Mouse (Mus musculus): ENCODE measurements around the gene Pet117. TPM values are rescaled to one million over a fixed set of nuclear protein-coding genes. Genes with fewer than 3 reads are reported as not detected.

Pet117 gene
- polyA plus RNA-seq, 1 experiment from 2014 or later: not detected

DNA sequence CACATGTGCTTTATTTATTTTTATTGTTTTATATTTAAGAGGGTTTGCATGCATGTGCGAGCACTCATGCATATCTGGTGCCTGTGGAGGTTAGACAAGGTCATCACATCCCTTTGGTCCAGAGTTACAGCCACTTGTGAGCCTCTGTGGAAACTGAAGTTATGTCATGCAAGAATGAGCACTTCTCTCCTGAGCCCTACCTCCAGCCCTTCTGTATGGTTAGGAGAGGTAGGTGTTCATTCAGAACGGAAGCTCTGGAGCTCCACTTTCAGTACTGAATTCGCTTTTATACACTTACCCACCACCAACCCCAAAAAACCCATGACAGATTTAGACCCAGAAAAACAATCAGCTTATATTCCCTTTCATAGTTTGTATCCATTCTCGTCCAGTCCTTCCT is 2.8 kb downstream of the Pet117 start:
- H3K27ac ChIP-seq (ENCODE audit: low read depth, low read length): no peak overlapping the region
- 65% methylated on average over 4 of the region's 4 CpGs for WGBS

DNA sequence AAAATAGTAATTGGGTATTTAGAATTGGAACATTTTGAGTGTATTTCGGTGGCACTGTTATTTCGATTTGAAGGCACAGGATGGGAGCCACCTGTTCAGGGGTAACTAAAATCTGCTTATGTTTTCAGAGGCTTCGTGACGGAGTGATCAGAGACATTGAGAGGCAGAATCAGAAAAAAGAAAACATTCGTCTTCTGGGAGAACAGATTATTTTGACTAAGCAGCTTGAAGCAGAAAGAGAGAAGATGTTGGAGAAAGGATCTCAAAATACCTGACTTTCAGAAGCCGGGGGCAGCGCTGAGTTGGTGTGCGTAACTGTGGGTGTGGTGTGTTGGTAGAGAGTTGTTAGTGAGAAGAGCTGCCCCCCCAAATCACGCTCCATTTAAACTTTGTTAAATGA is 4.3 kb downstream of the Pet117 start:
- Histone ChIP-seq H3K36me3 (ENCODE audit: control insufficient read depth, insufficient read depth, low read length) (peaks cover 43% of the 10 kb centered on the region), H3K9ac (ENCODE audit: low read depth, low read length) (no peak overlapping the region), H3K4me2 (replicated peaks; ENCODE audit: low read depth, low read length) (no peak overlapping the region), H3K4me1 (ENCODE audit: control insufficient read depth, insufficient read depth, low read length) (no peaks in the 10 kb centered on the region), H3K9me3 (ENCODE audit: control insufficient read depth, low read length) (no peaks in the 10 kb centered on the region), H3K4me3 (ENCODE audit: low read length) (no peak overlapping the region), H3K27me3 (ENCODE audit: control insufficient read depth, insufficient read depth, low read length) (no peaks in the 10 kb centered on the region), H3K27ac (ENCODE audit: low read depth, low read length) (no peak overlapping the region)
- 92% methylated on average over 9 of the region's 9 CpGs for WGBS
- no peak for ATAC-seq (ENCODE audit: low FRiP score, low TSS enrichment)

More for the DNA sequence above, 2.8 kb downstream of the Pet117 start:
- no peak overlapping the region for H3K4me2 ChIP-seq (replicated peaks; ENCODE audit: low read depth, low read length)
- no peak overlapping the region for H3K9ac ChIP-seq (ENCODE audit: low read depth, low read length)
- H3K4me1 ChIP-seq (ENCODE audit: control insufficient read depth, insufficient read depth, low read length): no peaks in the 10 kb centered on the region
- H3K27me3 ChIP-seq (ENCODE audit: control insufficient read depth, insufficient read depth, low read length): no peaks in the 10 kb centered on the region
- H3K9me3 ChIP-seq (ENCODE audit: control insufficient read depth, low read length): no peaks in the 10 kb centered on the region
- H3K36me3 ChIP-seq (ENCODE audit: control insufficient read depth, insufficient read depth, low read length): peaks cover 34% of the 10 kb centered on the region
- no peak overlapping the region for H3K4me3 ChIP-seq (ENCODE audit: low read length)
- no peak for ATAC-seq (ENCODE audit: low FRiP score, low TSS enrichment)

DNA sequence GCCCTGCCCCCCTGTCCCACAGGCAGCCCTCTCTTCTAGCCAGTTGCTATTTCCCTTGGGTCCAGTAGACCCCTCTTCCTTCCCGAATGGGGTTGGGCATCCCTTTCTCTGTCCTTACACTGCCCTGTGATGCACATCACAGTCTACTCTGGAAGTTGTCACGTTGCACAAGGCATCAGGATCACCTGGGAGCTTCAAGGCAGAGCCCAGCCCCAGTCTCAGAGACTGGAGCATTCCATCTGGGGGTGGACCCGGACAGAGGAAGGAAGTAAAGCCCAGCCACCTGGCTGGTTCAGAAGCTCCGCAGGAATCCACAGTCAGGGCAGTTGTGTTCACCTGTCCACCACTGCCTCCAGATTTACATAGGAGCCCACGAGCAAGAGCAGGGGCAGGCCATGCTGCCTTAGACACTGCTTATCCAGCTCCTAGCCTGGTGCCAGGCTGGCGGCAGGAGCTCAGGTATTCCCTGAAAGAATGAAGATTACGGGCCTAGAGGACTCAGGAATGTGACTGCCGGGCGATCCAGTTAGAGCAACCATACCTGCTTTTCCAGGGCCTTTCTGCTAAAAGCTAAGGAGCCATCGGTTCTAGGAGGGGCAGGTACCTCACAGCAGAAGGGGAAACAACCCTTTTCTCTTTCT is 6.4 kb downstream of the Pet117 start:
- Histone ChIP-seq H3K27ac (ENCODE audit: low read depth, low read length) (no peak overlapping the region), H3K9me3 (ENCODE audit: control insufficient read depth, low read length) (no peaks in the 10 kb centered on the region), H3K4me3 (ENCODE audit: low read length) (no peak overlapping the region), H3K36me3 (ENCODE audit: control insufficient read depth, insufficient read depth, low read length) (peaks cover 61% of the 10 kb centered on the region), H3K4me1 (ENCODE audit: control insufficient read depth, insufficient read depth, low read length) (no peaks in the 10 kb centered on the region), H3K4me2 (replicated peaks; ENCODE audit: low read depth, low read length) (no peak overlapping the region), H3K27me3 (ENCODE audit: control insufficient read depth, insufficient read depth, low read length) (no peaks in the 10 kb centered on the region), H3K9ac (ENCODE audit: low read depth, low read length) (no peak overlapping the region)
- no peak for ATAC-seq (ENCODE audit: low FRiP score, low TSS enrichment)
- WGBS: 89% methylated on average over 10 of the region's 10 CpGs

DNA sequence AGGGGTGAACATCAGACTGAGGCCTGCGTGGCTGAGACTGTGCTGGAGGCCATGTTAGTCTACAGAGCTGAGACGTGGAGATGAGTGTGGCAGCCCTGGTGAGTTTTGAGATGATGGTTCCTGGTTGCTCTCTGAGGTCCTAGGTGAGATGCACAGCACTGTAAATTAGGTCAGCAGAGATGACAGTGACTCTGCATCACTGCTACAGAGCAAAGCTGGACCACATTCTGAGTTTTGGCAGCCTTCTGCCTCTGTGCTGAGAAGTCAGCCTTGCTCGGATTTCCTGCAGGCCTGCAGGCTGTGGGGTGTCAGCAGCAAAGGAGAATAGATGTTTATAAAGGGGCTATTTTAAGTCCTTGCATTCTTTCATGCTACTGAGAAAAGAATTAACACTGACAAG is 12.5 kb downstream of the Pet117 start:
- ATAC-seq (ENCODE audit: low FRiP score, low TSS enrichment): no peak
- H3K9ac ChIP-seq (ENCODE audit: low read depth, low read length): no peak overlapping the region
- no peak overlapping the region for H3K27ac ChIP-seq (ENCODE audit: low read depth, low read length)
- 83% methylated on average over 3 of the region's 3 CpGs for WGBS
- no peaks in the 10 kb centered on the region for H3K9me3 ChIP-seq (ENCODE audit: control insufficient read depth, low read length)
- H3K36me3 ChIP-seq (ENCODE audit: control insufficient read depth, insufficient read depth, low read length): peaks cover 82% of the 10 kb centered on the region
- H3K4me1 ChIP-seq (ENCODE audit: control insufficient read depth, insufficient read depth, low read length): no peaks in the 10 kb centered on the region
- H3K27me3 ChIP-seq (ENCODE audit: control insufficient read depth, insufficient read depth, low read length): no peaks in the 10 kb centered on the region
- H3K4me3 ChIP-seq (ENCODE audit: low read length): no peak overlapping the region
- H3K4me2 ChIP-seq (replicated peaks; ENCODE audit: low read depth, low read length): no peak overlapping the region

DNA sequence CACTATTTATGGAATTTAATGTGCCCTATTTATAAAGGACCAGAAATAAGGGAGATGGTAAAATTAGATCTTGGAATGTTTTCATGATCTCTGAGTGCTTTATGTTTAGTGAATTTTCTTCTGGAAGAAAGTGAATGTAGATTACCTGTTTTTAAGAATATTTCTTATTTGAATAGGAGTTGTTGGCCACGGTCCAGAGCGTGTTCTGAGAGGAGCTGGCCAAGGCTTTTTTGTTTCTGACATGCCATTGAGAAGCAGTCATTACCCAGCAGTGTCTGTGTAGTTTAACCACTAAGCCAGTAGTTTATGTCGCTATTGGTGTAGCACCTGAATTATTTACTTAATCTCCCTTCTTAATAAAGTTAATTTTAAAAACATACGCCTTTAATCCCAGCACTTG is 12.9 kb downstream of the Pet117 start:
- peaks cover 84% of the 10 kb centered on the region for H3K36me3 ChIP-seq (ENCODE audit: control insufficient read depth, insufficient read depth, low read length)

DNA sequence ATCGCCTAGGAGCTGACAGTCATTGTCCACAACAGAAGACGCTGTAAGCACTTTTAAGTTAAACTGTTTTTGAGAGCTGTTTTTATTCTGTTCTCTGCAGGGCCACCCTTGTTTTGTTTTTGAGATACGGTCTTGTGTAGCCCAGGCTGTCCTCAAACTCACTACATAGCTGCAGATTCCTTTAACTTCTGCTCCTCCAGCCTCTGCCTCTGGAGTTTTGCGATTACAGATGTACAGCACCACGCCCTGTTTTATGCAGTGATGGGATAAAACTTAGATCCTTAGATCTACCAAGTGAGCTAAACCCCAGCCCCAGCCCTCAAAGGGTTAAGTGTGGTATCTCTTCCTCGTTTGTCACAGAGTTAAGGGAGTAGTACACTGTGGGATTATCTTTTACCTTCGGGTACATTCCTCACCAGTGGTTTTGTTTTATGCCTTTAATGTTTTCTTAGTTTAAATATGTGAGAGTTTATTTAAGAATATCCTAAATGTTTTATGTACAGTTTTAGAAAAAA is 13.9 kb downstream of the Pet117 start:
- Histone ChIP-seq H3K4me2 (replicated peaks; ENCODE audit: low read depth, low read length) (no peak overlapping the region), H3K27me3 (ENCODE audit: control insufficient read depth, insufficient read depth, low read length) (no peaks in the 10 kb centered on the region), H3K9ac (ENCODE audit: low read depth, low read length) (no peak overlapping the region), H3K4me1 (ENCODE audit: control insufficient read depth, insufficient read depth, low read length) (no peaks in the 10 kb centered on the region), H3K4me3 (ENCODE audit: low read length) (no peak overlapping the region), H3K27ac (ENCODE audit: low read depth, low read length) (no peak overlapping the region), H3K36me3 (ENCODE audit: control insufficient read depth, insufficient read depth, low read length) (peaks cover 81% of the 10 kb centered on the region), H3K9me3 (ENCODE audit: control insufficient read depth, low read length) (no peaks in the 10 kb centered on the region)
- 85% methylated on average over 7 of the region's 7 CpGs for whole genome bisulfite sequencing
- no peak for ATAC-seq (ENCODE audit: low FRiP score, low TSS enrichment)

More for the DNA sequence above, 12.9 kb downstream of the Pet117 start:
- Histone ChIP-seq H3K9me3 (ENCODE audit: control insufficient read depth, low read length) (no peaks in the 10 kb centered on the region), H3K4me3 (ENCODE audit: low read length) (no peak overlapping the region), H3K4me1 (ENCODE audit: control insufficient read depth, insufficient read depth, low read length) (no peaks in the 10 kb centered on the region), H3K9ac (ENCODE audit: low read depth, low read length) (no peak overlapping the region), H3K27ac (ENCODE audit: low read depth, low read length) (no peak overlapping the region), H3K27me3 (ENCODE audit: control insufficient read depth, insufficient read depth, low read length) (no peaks in the 10 kb centered on the region), H3K4me2 (replicated peaks; ENCODE audit: low read depth, low read length) (no peak overlapping the region)
- WGBS: 96% methylated on average over 4 of the region's 4 CpGs
- ATAC-seq (ENCODE audit: low FRiP score, low TSS enrichment): no peak

DNA sequence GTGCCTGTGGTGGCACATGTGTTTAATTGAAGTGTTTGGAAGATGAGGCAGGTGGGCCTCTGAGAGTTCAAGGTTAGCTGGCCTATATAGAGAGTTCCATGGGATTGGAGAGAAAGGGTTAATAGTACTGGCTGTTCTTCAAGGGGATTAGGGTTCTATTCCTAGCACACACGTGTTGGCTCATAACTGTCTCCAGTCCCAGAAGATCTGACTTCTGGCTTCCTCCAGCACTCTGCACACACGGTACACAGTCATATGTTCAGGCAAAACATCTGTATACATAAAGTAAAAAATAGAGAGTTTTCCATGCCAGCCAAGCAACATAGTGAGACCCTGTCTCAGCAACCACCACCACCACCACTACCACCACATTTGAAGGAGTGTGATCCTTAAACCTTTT is 17.5 kb downstream of the Pet117 start:
- ATAC-seq (ENCODE audit: low FRiP score, low TSS enrichment): no peak
- WGBS: 83% methylated on average over 2 of the region's 2 CpGs
- no peak overlapping the region for H3K4me2 ChIP-seq (replicated peaks; ENCODE audit: low read depth, low read length)
- no peak overlapping the region for H3K9ac ChIP-seq (ENCODE audit: low read depth, low read length)
- no peak overlapping the region for H3K4me3 ChIP-seq (ENCODE audit: low read length)
- H3K4me1 ChIP-seq (ENCODE audit: control insufficient read depth, insufficient read depth, low read length): no peaks in the 10 kb centered on the region
- no peaks in the 10 kb centered on the region for H3K9me3 ChIP-seq (ENCODE audit: control insufficient read depth, low read length)
- no peak overlapping the region for H3K27ac ChIP-seq (ENCODE audit: low read depth, low read length)
- peaks cover 78% of the 10 kb centered on the region for H3K36me3 ChIP-seq (ENCODE audit: control insufficient read depth, insufficient read depth, low read length)
- no peaks in the 10 kb centered on the region for H3K27me3 ChIP-seq (ENCODE audit: control insufficient read depth, insufficient read depth, low read length)

DNA sequence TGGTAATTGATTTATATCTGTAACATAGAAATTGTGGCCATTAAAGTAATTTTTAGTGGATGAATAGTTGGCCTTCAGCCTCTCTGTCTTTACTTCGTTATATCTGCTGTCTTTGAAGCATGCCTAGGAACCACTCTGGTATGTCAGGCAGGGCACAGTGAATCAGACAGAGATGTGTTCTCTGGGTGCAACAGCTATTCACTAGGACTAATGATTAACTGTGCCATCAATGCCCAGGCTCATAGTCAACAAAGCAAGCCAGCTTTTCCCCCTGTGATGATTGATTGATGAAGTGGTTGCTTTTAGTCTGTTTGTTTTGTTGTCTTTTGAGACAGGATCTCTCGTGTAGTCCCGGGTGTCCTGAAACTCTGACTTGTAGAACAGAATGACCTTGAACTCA is 19.6 kb downstream of the Pet117 start:
- Histone ChIP-seq H3K4me3 (ENCODE audit: low read length) (no peak overlapping the region), H3K4me2 (replicated peaks; ENCODE audit: low read depth, low read length) (no peak overlapping the region), H3K27me3 (ENCODE audit: control insufficient read depth, insufficient read depth, low read length) (no peaks in the 10 kb centered on the region), H3K36me3 (ENCODE audit: control insufficient read depth, insufficient read depth, low read length) (peaks cover 72% of the 10 kb centered on the region), H3K9ac (ENCODE audit: low read depth, low read length) (no peak overlapping the region), H3K4me1 (ENCODE audit: control insufficient read depth, insufficient read depth, low read length) (no peaks in the 10 kb centered on the region), H3K9me3 (ENCODE audit: control insufficient read depth, low read length) (no peaks in the 10 kb centered on the region), H3K27ac (ENCODE audit: low read depth, low read length) (no peak overlapping the region)
- ATAC-seq (ENCODE audit: low FRiP score, low TSS enrichment): no peak
- 83% methylated on average over 3 of the region's 3 CpGs for WGBS

DNA sequence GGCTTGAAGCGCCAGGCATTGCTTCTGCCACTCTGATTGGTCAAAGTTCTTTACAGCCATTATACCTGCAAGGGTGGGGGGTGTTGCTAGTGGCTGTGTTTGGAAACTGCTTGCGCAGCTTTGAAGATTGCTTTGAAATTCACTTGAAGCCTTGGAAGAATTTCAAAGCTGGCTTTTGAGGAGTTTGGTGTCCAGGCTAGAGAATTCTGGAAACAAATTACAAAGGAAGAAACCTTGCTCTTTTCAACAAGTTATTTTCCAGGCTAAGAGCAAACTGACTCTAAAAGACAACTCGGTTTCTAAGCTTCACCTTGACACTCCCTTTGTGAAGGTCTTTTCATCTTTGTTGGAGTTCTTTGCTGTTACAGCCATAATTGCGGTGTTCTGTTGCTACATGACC is 30.7 kb downstream of the Pet117 start:
- H3K4me3 ChIP-seq (ENCODE audit: low read length): no peak overlapping the region
- H3K9ac ChIP-seq (ENCODE audit: low read depth, low read length): no peak overlapping the region
- no peak overlapping the region for H3K27ac ChIP-seq (ENCODE audit: low read depth, low read length)
- peaks cover 79% of the 10 kb centered on the region for H3K36me3 ChIP-seq (ENCODE audit: control insufficient read depth, insufficient read depth, low read length)
- no peaks in the 10 kb centered on the region for H3K27me3 ChIP-seq (ENCODE audit: control insufficient read depth, insufficient read depth, low read length)
- H3K9me3 ChIP-seq (ENCODE audit: control insufficient read depth, low read length): no peaks in the 10 kb centered on the region
- no peak for ATAC-seq (ENCODE audit: low FRiP score, low TSS enrichment)
- no peaks in the 10 kb centered on the region for H3K4me1 ChIP-seq (ENCODE audit: control insufficient read depth, insufficient read depth, low read length)
- no peak overlapping the region for H3K4me2 ChIP-seq (replicated peaks; ENCODE audit: low read depth, low read length)
- WGBS: 90% methylated on average over 4 of the region's 4 CpGs
